Mouse (Mus musculus) heart, adult 2 months (tissue): ENCODE measurements around the gene Adat3. TPM values are rescaled to one million over a fixed set of nuclear protein-coding genes. Genes with fewer than 3 reads are reported as not detected.

ENCODE experiments used
- DNase-seq, 2 experiments: peaks; one replicate each; pipeline ENCODE4 v3.0.0; 2021
- H3K27ac ChIP-seq: fragments of 200-600 bp; 2 replicates; pipeline ENCODE4 v1.8.1; 2022
- H3K27me3 ChIP-seq: fragments of 200-500 bp; 2 replicates; pipeline ENCODE4 v1.6.1; 2012; ENCODE audit warnings: mild to moderate bottlenecking, low read length, inconsistent platforms, mixed read lengths; ENCODE audit not compliant: control insufficient read depth, insufficient read depth
- H3K36me3 ChIP-seq: fragments of 200-500 bp; 2 replicates; pipeline ENCODE4 v1.6.1; 2012; ENCODE audit warnings: low read length, inconsistent platforms; ENCODE audit not compliant: control insufficient read depth, insufficient read depth
- H3K4me1 ChIP-seq: fragments of 200-500 bp; 2 replicates; pipeline ENCODE4 v1.6.1; 2011; ENCODE audit warnings: low read length; ENCODE audit not compliant: control insufficient read depth, insufficient read depth
- H3K4me3 ChIP-seq: fragments of 200-600 bp; 2 replicates; pipeline ENCODE4 v1.8.1; 2022
- H3K79me2 ChIP-seq: fragments of 200-500 bp; replicated peaks from 2 replicates; pipeline ENCODE4 v1.6.1; 2012; ENCODE audit warnings: mild to moderate bottlenecking, inconsistent platforms, low read length, moderate library complexity, mixed read lengths; ENCODE audit not compliant: control insufficient read depth, insufficient read depth
- H3K9ac ChIP-seq: fragments of 200-500 bp; 2 replicates; pipeline ENCODE4 v1.6.1; 2012; ENCODE audit warnings: low read depth, mild to moderate bottlenecking, control low read depth, inconsistent platforms, low read length, mixed read lengths
- CTCF ChIP-seq: fragments of 200-600 bp; IDR thresholded peaks from 2 replicates; pipeline ENCODE4 v1.8.1; 2022; ENCODE audit warnings: antibody characterized with exemption, mild to moderate bottlenecking, moderate library complexity
- EP300 ChIP-seq: fragments of 200-500 bp; IDR thresholded peaks from 2 replicates; pipeline ENCODE4 v1.6.1; 2011; ENCODE audit warnings: low read depth, low read length, control low read depth; ENCODE audit not compliant: insufficient read depth
- POLR2A ChIP-seq: fragments of 200-500 bp; IDR thresholded peaks from 2 replicates; pipeline ENCODE4 v1.6.1; 2011; ENCODE audit warnings: mild to moderate bottlenecking, low read depth, low read length, control low read depth; ENCODE audit not compliant: insufficient read depth
- WGBS: fragments of 180-500 bp; shearing (Covaris S2); methylation state at CpG from one replicate; pipeline ENCODE4 v1.1.7; 2018; 5-methylcytosine and 5-hydroxymethylcytosine counted together
- intact Hi-C: fragments of 180-260 bp; cut with DNase I; formaldehyde crosslinking; loops from one replicate; pipeline ENCODE4 v1.15.1; 2025
- microRNA-seq, 2 experiments: library from miRNA; unstranded; fragments of <30 nt; microRNA quantifications; one replicate each; pipeline ENCODE4 v1.2.0; 2021
- polyA plus RNA-seq: library from polyadenylated mRNA; depleted of rRNA; stranded (reverse); fragments of >200 nt; gene quantifications from 2 replicates; pipeline ENCODE4 v1.2.3, GENCODE M21; 2012; rRNA removed
- total RNA-seq, 2 experiments: library from RNA; stranded (reverse); gene quantifications; 2 replicates each; pipeline ENCODE4 v1.2.3; 2021

The Adat3 gene
- total and polyA plus RNA-seq, 3 experiments = 0.60 to 2.5 (median 1.1) TPM

- no peak for TF ChIP-seq EP300
- Histone ChIP-seq H3K9ac (peak overlapping the region; percentile 94), H3K27me3 (no peaks in the 10 kb centered on the region), H3K79me2 (no peaks in the 10 kb centered on the region; the same call in none of the 2 replicates), H3K4me3 (peak overlapping the region; percentile 73), H3K36me3 (no peaks in the 10 kb centered on the region), H3K4me1 (peaks cover 8% of the 10 kb centered on the region), H3K27ac (peak overlapping the region; percentile 61; the same call in 1 of the 2 replicates)
- 6% methylated on average over 12 of the region's 12 CpGs for WGBS
- no peak for DNase-seq
- intact Hi-C loops = loop anchor here (2.0 kb wide), 2 partner anchors 23 to 31 kb away; no protein-coding TSS in a partner anchor
Observed at GRCm38 (mm10) chr10:80655406-80656129, 52.9 kb downstream of the Adat3 start.

DNA sequence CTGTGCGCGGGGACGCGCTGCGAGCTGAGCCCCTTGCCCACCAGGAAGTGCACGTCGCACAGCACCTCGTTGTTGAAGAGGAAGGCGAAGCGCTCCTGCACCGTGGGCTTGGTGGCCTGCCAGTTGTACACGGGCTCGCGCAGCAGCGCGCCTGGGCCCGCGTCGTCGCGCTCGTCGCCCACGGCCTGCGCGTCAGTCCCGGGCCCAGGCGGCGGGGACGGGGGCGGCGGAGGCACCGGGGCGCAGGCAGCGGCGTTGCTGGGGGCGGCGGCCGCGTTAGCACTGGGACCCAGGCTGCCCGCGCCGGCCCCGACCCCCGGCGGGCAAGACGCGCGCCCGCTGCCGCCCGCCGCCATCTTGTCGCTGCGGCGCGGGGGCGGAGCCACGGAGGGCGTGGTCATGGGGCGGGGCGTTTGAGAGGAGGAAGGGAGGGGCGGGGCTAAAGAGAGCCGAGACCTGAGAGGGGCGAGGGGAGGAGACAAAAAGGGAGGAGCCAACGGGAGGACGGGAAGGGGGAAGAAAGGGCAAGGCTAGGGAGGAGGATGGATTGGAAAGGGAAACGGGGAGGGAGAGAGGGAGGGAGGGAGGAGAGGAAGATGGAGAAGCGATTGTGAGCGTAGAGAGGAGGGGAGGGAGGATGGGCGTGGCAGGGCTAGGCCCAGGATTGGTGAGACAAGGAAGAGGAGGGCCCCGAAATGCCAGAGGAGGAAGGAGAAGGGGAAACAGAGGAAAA is 53.6 kb downstream of the Adat3 start:
- H3K4me1 ChIP-seq = peaks cover 10% of the 10 kb centered on the region
- H3K4me3 ChIP-seq = peak overlapping the region; percentile 73
- peak; percentile 69 for TF ChIP-seq POLR2A
- peak; percentile 70; the same call in 1 of the 2 replicates for TF ChIP-seq EP300
- TF ChIP-seq CTCF = no peak
- peak overlapping the region; percentile 94 for H3K9ac ChIP-seq
- no peaks in the 10 kb centered on the region for H3K36me3 ChIP-seq
- H3K27me3 ChIP-seq = no peaks in the 10 kb centered on the region
- DNase-seq = peak; percentile 95 to 97
- intact Hi-C loops = no loop called here
- H3K27ac ChIP-seq = peak overlapping the region; percentile 81
- WGBS = under 1% methylated on average over 70 of the region's 72 CpGs
- H3K79me2 ChIP-seq = no peaks in the 10 kb centered on the region; the same call in 1 of the 2 replicates

DNA sequence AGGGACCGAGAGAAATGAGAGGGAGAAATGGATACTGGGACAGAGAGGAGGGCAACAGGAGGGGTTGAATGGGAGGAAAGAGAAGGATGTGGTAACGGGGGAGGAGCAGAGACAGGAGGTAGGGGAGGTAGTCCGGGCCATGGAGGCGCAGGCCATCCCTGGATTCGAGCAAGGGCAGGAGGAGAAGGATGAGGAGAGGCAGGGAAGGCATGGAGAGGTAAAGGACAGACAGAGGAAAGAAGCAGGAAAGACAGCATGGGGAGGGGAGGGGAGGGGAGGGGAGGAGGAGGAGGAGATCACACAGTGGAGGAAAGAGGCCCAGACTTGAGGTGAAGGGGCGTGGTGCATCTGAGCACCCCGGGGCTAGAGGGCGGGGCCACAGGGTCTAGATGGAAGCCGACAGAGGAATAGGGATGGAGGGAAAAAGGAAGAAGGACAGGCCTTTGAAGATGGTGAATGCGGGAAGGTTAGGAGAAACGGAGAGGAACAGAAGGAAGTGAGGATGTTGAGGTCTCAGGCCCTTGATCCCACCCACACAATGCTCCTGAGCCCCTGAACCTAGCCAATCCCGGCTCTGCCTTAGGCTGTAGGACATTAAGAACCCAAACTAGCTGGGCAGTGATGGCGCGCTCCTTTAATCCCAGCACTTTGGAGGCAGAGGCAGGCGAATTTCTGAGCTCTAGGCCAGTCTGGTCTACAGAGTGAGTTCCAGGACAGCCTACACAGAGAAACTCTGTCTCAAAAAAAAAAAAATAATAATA is 54.4 kb downstream of the Adat3 start, which contains the start of gene Btbd2:
TSS of gene Btbd2 (minus strand) at position 209 of the 761 bp plus-strand sequence.
- peak within 1 kb of the TSS; percentile 81 for H3K27ac ChIP-seq
- no peak for DNase-seq
- no peaks in the 10 kb centered on the region; the same call in 1 of the 2 replicates for H3K79me2 ChIP-seq
- no peaks in the 10 kb centered on the region for H3K36me3 ChIP-seq
- 37% methylated on average over 15 of the region's 15 CpGs for WGBS
- H3K9ac ChIP-seq = peak within 1 kb of the TSS; percentile 94
- H3K27me3 ChIP-seq = no peaks in the 10 kb centered on the region
- no peak for TF ChIP-seq POLR2A
- TF ChIP-seq CTCF = no peak
- no peak for TF ChIP-seq EP300
- H3K4me1 ChIP-seq = peaks cover 10% of the 10 kb centered on the region
- H3K4me3 ChIP-seq = peak within 1 kb of the TSS; percentile 73
- intact Hi-C loops = no loop called here

Small RNA genes lying within 50 kb of the gene (microRNA-seq; reads per million reads assigned to microRNA genes)
- 0 reads per million in 2 experiments for gene Mir6912

Other genes with a start within 250 kb of the Adat3 start
- gene Plk5, start 246.4 kb upstream of the Adat3 start, total RNA-seq = under 1 TPM; 0.50 to 0.63 TPM
- 2.0 and 2.7 TPM in 2 replicates for gene Plk5, start 246.4 kb upstream of the Adat3 start, polyA plus RNA-seq
- 1 to 10 TPM; 7.3 to 7.5 TPM for gene Mex3d, start 215.2 kb upstream of the Adat3 start, total RNA-seq
- gene Mex3d, start 215.2 kb upstream of the Adat3 start, polyA plus RNA-seq = 5.8 and 7.9 TPM in 2 replicates
- gene Mbd3, start 203.3 kb upstream of the Adat3 start, total RNA-seq = 10 to 100 TPM; 86.5 to 95.2 TPM
- gene Mbd3, start 203.3 kb upstream of the Adat3 start, polyA plus RNA-seq = 91.4 and 95.1 TPM in 2 replicates
- gene Uqcr11, start 196.1 kb upstream of the Adat3 start, total RNA-seq = 1,000 to 10,000 TPM; 1,743 to 1,981 TPM
- 5,192 and 5,251 TPM in 2 replicates for gene Uqcr11, start 196.1 kb upstream of the Adat3 start, polyA plus RNA-seq
- gene Tcf3, start 169.2 kb upstream of the Adat3 start, total RNA-seq = 10 to 100 TPM; 16.5 to 18.0 TPM
- 20.1 and 25.0 TPM in 2 replicates for gene Tcf3, start 169.2 kb upstream of the Adat3 start, polyA plus RNA-seq
- gene Onecut3, start 108.0 kb upstream of the Adat3 start, total RNA-seq = under 1 TPM in 1 of 2 experiments, not detected in 1; 0.05 TPM
- 0.06 and 0.09 TPM in 2 replicates for gene Onecut3, start 108.0 kb upstream of the Adat3 start, polyA plus RNA-seq
- gene Atp8b3, start 63.8 kb upstream of the Adat3 start, total RNA-seq = not detected
- gene Atp8b3, start 63.8 kb upstream of the Adat3 start, polyA plus RNA-seq = 0.39 and 0.50 TPM in 2 replicates
- 10 to 100 TPM; 11.6 to 12.3 TPM for gene Rexo1, start 41.3 kb upstream of the Adat3 start, total RNA-seq
- 19.5 and 19.8 TPM in 2 replicates for gene Rexo1, start 41.3 kb upstream of the Adat3 start, polyA plus RNA-seq
- gene Klf16, start 25.6 kb upstream of the Adat3 start, total RNA-seq = 1 to 10 TPM; 4.0 to 4.4 TPM
- gene Klf16, start 25.6 kb upstream of the Adat3 start, polyA plus RNA-seq = 3.6 and 5.5 TPM in 2 replicates
- gene Abhd17a, start 12.5 kb upstream of the Adat3 start, total RNA-seq = 10 to 100 TPM; 40.2 to 46.9 TPM
- gene Abhd17a, start 12.5 kb upstream of the Adat3 start, polyA plus RNA-seq = 67.3 and 80.0 TPM in 2 replicates
- gene Scamp4, start within 50 bp of the Adat3 start, total RNA-seq = 10 to 100 TPM; 20.8 to 26.9 TPM
- 58.9 and 60.5 TPM in 2 replicates for gene Scamp4, start within 50 bp of the Adat3 start, polyA plus RNA-seq
- under 1 TPM; 0.34 to 0.39 TPM for gene Gm49322, start 3.1 kb downstream of the Adat3 start, total RNA-seq
- 0.62 and 2.0 TPM in 2 replicates for gene Gm49322, start 3.1 kb downstream of the Adat3 start, polyA plus RNA-seq
- 100 to 1,000 TPM; 117 to 130 TPM for gene Csnk1g2, start 20.0 kb downstream of the Adat3 start, total RNA-seq
- gene Csnk1g2, start 20.0 kb downstream of the Adat3 start, polyA plus RNA-seq = 125 and 130 TPM in 2 replicates
- gene Btbd2, start 54.2 kb downstream of the Adat3 start, total RNA-seq = 10 to 100 TPM; 43.7 to 44.2 TPM
- gene Btbd2, start 54.2 kb downstream of the Adat3 start, polyA plus RNA-seq = 57.3 and 60.1 TPM in 2 replicates
- 100 to 1,000 TPM; 176 to 229 TPM for gene Mknk2, start 75.2 kb downstream of the Adat3 start, total RNA-seq
- gene Mknk2, start 75.2 kb downstream of the Adat3 start, polyA plus RNA-seq = 199 and 208 TPM in 2 replicates
- gene Mob3a, start 99.1 kb downstream of the Adat3 start, total RNA-seq = 1 to 10 TPM; 7.4 to 7.6 TPM
- 11.7 and 13.6 TPM in 2 replicates for gene Mob3a, start 99.1 kb downstream of the Adat3 start, polyA plus RNA-seq
- gene Izumo4, start 99.3 kb downstream of the Adat3 start, total RNA-seq = 1 to 10 TPM; 3.4 to 3.8 TPM
- 13.3 and 15.6 TPM in 2 replicates for gene Izumo4, start 99.3 kb downstream of the Adat3 start, polyA plus RNA-seq
- gene Ap3d1, start 139.4 kb downstream of the Adat3 start, total RNA-seq = 10 to 100 TPM; 40.2 to 42.6 TPM
- gene Ap3d1, start 139.4 kb downstream of the Adat3 start, polyA plus RNA-seq = 52.9 and 66.5 TPM in 2 replicates
- gene Dot1l, start 152.3 kb downstream of the Adat3 start, total RNA-seq = 10 to 100 TPM; 18.8 to 19.6 TPM
- 35.0 and 39.6 TPM in 2 replicates for gene Dot1l, start 152.3 kb downstream of the Adat3 start, polyA plus RNA-seq
- gene Sf3a2, start 195.3 kb downstream of the Adat3 start, total RNA-seq = 10 to 100 TPM; 27.3 to 30.4 TPM
- 18.4 and 19.7 TPM in 2 replicates for gene Sf3a2, start 195.3 kb downstream of the Adat3 start, polyA plus RNA-seq
- 10 to 100 TPM; 29.7 to 33.0 TPM for gene Plekhj1, start 195.7 kb downstream of the Adat3 start, total RNA-seq
- 28.9 and 33.2 TPM in 2 replicates for gene Plekhj1, start 195.7 kb downstream of the Adat3 start, polyA plus RNA-seq
- gene Amh, start 202.4 kb downstream of the Adat3 start, total RNA-seq = under 1 TPM; 0.18 TPM
- 0.15 and 0.25 TPM in 2 replicates for gene Amh, start 202.4 kb downstream of the Adat3 start, polyA plus RNA-seq
- 1 to 10 TPM in 1 of 2 experiments, under 1 TPM in 1; 0.25 to 1.1 TPM for gene Jsrp1, start 210.6 kb downstream of the Adat3 start, total RNA-seq
- 0.21 and 0.56 TPM in 2 replicates for gene Jsrp1, start 210.6 kb downstream of the Adat3 start, polyA plus RNA-seq
- gene Oaz1, start 223.8 kb downstream of the Adat3 start, total RNA-seq = 100 to 1,000 TPM; 850 to 914 TPM
- 1,001 and 1,201 TPM in 2 replicates for gene Oaz1, start 223.8 kb downstream of the Adat3 start, polyA plus RNA-seq
- gene Lingo3, start 241.2 kb downstream of the Adat3 start, total RNA-seq = 10 to 100 TPM; 10.7 to 15.8 TPM
- 12.0 and 15.1 TPM in 2 replicates for gene Lingo3, start 241.2 kb downstream of the Adat3 start, polyA plus RNA-seq